Mouse (Mus musculus) liver, embryonic 14.5 days (tissue): ENCODE data around the gene Cldn2. TPM values are rescaled to one million over a fixed set of nuclear protein-coding genes. Genes with fewer than 3 reads are reported as not detected.

Experiments used
- ATAC-seq: fragments of 200-750 bp; cut with Nextera tagmentation; 2 replicates; pipeline ENCODE4 v1.8.0; 2017; ENCODE audit warnings: moderate number of reproducible peaks, mild to moderate bottlenecking, moderate library complexity; ENCODE audit not compliant: insufficient read depth
- DNase-seq, 3 experiments: peaks; one replicate each; pipeline ENCODE4 v3.0.0-alpha.2; 2012 to 2013; ENCODE audit warnings: low read depth in 3 of 3, low spot score in 3 of 3
- H3K27ac ChIP-seq: fragments of 300-500 bp; sonication (generic); 2 replicates; pipeline ENCODE4 v1.5.1; 2014; ENCODE audit warnings: moderate library complexity, mild to moderate bottlenecking, control low read depth, inconsistent platforms
- H3K27me3 ChIP-seq: fragments of 300-500 bp; sonication (generic); 2 replicates; pipeline ENCODE4 v1.6.1; 2014; ENCODE audit warnings: mild to moderate bottlenecking, low read length, moderate library complexity; ENCODE audit not compliant: control insufficient read depth, insufficient read depth
- H3K36me3 ChIP-seq: fragments of 300-500 bp; sonication (generic); replicated peaks from 2 replicates; pipeline ENCODE4 v1.6.1; 2014; ENCODE audit warnings: low read depth; ENCODE audit not compliant: control insufficient read depth, insufficient read depth
- H3K4me1 ChIP-seq, 2 experiments: fragments of 200-500 bp in 1 of 2; fragments of 300-500 bp in 1 of 2; sonication (generic) in 1 of 2; replicated peaks; 2 replicates each; pipeline ENCODE4 v1.6.1; 2012 to 2014; ENCODE audit warnings: antibody characterized with exemption in 1 of 2, inconsistent platforms in 1 of 2, low read length in 1 of 2; ENCODE audit not compliant: control insufficient read depth in 2 of 2, insufficient read depth in 2 of 2
- H3K4me2 ChIP-seq: fragments of 300-500 bp; sonication (generic); 2 replicates; pipeline ENCODE4 v1.6.1; 2014; ENCODE audit warnings: low read depth, mild to moderate bottlenecking, control low read depth, moderate library complexity
- H3K4me3 ChIP-seq, 2 experiments: fragments of 200-500 bp in 1 of 2; fragments of 300-500 bp in 1 of 2; sonication (generic) in 1 of 2; 2 replicates each; pipeline ENCODE4 v1.5.1; 2012 to 2014; ENCODE audit warnings: low read depth in 2 of 2, low read length in 2 of 2, mild to moderate bottlenecking in 2 of 2, control low read depth in 1 of 2, inconsistent platforms in 1 of 2, moderate library complexity in 1 of 2; ENCODE audit not compliant: insufficient read depth in 1 of 2
- H3K9ac ChIP-seq: fragments of 300-500 bp; sonication (generic); replicated peaks from 2 replicates; pipeline ENCODE4 v1.6.1; 2014; ENCODE audit warnings: mild to moderate bottlenecking, control low read depth, moderate library complexity
- H3K9me3 ChIP-seq: fragments of 300-500 bp; sonication (generic); 2 replicates; pipeline ENCODE4 v1.6.1; 2016; ENCODE audit warnings: low read length, mixed read lengths; ENCODE audit not compliant: control insufficient read depth
- CTCF ChIP-seq: IDR thresholded peaks from 2 replicates; pipeline ENCODE4 v1.5.1; 2016; ENCODE audit warnings: antibody characterized with exemption, low read depth, control low read depth
- EP300 ChIP-seq: IDR thresholded peaks from 2 replicates; pipeline ENCODE4 v1.6.1; 2016; ENCODE audit warnings: antibody characterized with exemption, low read depth
- WGBS: fragments of 180-500 bp; shearing (Covaris S2); extraction: QIAGEN DNeasy Blood & Tissue Kit; methylation state at CpG from one replicate; pipeline ENCODE4 v1.1.7; 2014; ENCODE audit not compliant: insufficient replicate concordance; 5-methylcytosine and 5-hydroxymethylcytosine counted together
- polyA plus RNA-seq, 2 experiments: library from polyadenylated mRNA; depleted of rRNA in 1 of 2; stranded (reverse) in 1 of 2; unstranded in 1 of 2; fragments of >200 nt; fragmentation: Nextera tagmentation in 1 of 2; extraction: Ambion mirVana in 1 of 2; gene quantifications; 2 replicates each; pipeline versions ENCODE4 v1.2.1 to v1.2.3; 2012 to 2014

Gene Cldn2
- polyA plus RNA-seq, 2 experiments: 0.11 to 0.18 TPM

- no peak for DNase-seq
- Histone ChIP-seq H3K4me2 (no peak overlapping the region), H3K27ac (no peak overlapping the region), H3K4me3 (no peak overlapping the region), H3K36me3 (no peaks in the 10 kb centered on the region), H3K4me1 (peaks cover 0 to 3% of the 10 kb centered on the region in 2 experiments; a peak in 1 of 4 replicates), H3K27me3 (no peaks in the 10 kb centered on the region), H3K9ac (no peak overlapping the region), H3K9me3 (no peaks in the 10 kb centered on the region)
- 55% methylated on average over 6 of the region's 6 CpGs for WGBS
- TF ChIP-seq CTCF (no peak), EP300 (no peak)
- no peak for ATAC-seq
These were observed 27.9 kb downstream of the Cldn2 start for GRCm38 (mm10) chrX:139828363-139829092.

DNA sequence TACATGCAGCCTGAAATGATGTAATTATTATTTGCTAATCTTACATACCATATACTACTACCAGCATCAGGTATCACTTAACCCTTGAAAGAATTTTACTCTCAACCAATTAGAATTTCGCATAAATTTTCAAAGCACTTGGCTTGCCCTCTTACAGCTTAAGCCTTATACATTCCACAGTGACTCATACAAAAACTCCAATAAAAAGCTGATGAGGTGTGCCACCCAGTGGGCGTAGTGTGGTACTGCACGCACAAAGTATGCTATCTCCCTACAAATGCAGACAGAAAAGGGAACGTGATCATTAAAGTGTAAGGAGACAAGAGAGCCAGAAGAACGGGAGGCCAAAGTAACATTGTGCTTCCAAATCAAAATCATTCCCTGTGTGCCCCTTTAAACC is 31.8 kb downstream of the Cldn2 start:
- Histone ChIP-seq H3K4me2 (no peak overlapping the region), H3K27me3 (no peaks in the 10 kb centered on the region), H3K27ac (no peak overlapping the region), H3K4me3 (no peak overlapping the region), H3K9me3 (no peaks in the 10 kb centered on the region), H3K9ac (no peak overlapping the region), H3K4me1 (no peaks in the 10 kb centered on the region; a peak in 1 of 4 replicates), H3K36me3 (no peaks in the 10 kb centered on the region)
- TF ChIP-seq EP300: no peak
- peak; percentile 71 for TF ChIP-seq CTCF
- DNase-seq (peak; percentile 22 to 44 (median 23)), ATAC-seq (no peak)
- 7% methylated on average over 5 of the region's 5 CpGs for WGBS

- Histone ChIP-seq H3K9me3 (no peaks in the 10 kb centered on the region), H3K27ac (no peak overlapping the region), H3K27me3 (no peaks in the 10 kb centered on the region), H3K4me2 (no peak overlapping the region), H3K4me3 (no peak overlapping the region), H3K36me3 (no peaks in the 10 kb centered on the region), H3K9ac (no peak overlapping the region), H3K4me1 (no peaks in the 10 kb centered on the region)
- DNase-seq (no peak), ATAC-seq (no peak)
- 48% methylated on average over 3 of the region's 3 CpGs for WGBS
- TF ChIP-seq CTCF (0 out of 2 replicates have a peak, but pooled peaks have one; percentile 5), EP300 (no peak)
These were observed 38.4 kb downstream of the Cldn2 start for GRCm38 (mm10) chrX:139839057-139839456.

- ATAC-seq (no peak), DNase-seq (no peak)
- H3K27me3 ChIP-seq: no peaks in the 10 kb centered on the region
- H3K27ac ChIP-seq: no peak overlapping the region
- H3K4me1 ChIP-seq: no peaks in the 10 kb centered on the region
- no peak overlapping the region for H3K9ac ChIP-seq
- WGBS: 61% methylated on average over 6 of the region's 6 CpGs
- no peak overlapping the region for H3K4me3 ChIP-seq
- TF ChIP-seq CTCF: no peak
- no peak for TF ChIP-seq EP300
- H3K36me3 ChIP-seq: no peaks in the 10 kb centered on the region
- no peak overlapping the region for H3K4me2 ChIP-seq
- no peaks in the 10 kb centered on the region for H3K9me3 ChIP-seq
These were observed 40.5 kb downstream of the Cldn2 start for GRCm38 (mm10) chrX:139841091-139841490.

GRCm38 (mm10) chrX:139854795-139855194 is 54.2 kb downstream of the Cldn2 start:
- Histone ChIP-seq H3K9me3 (no peaks in the 10 kb centered on the region), H3K27ac (no peak overlapping the region), H3K9ac (no peak overlapping the region), H3K4me1 (no peaks in the 10 kb centered on the region), H3K4me2 (no peak overlapping the region), H3K36me3 (no peaks in the 10 kb centered on the region), H3K27me3 (no peaks in the 10 kb centered on the region), H3K4me3 (no peak overlapping the region)
- TF ChIP-seq CTCF: no peak
- TF ChIP-seq EP300: no peak
- no peak for ATAC-seq
- DNase-seq: no peak
- 60% methylated on average over 4 of the region's 4 CpGs for WGBS
